ENCODE assay signal across 8 mouse cellular contexts in genomic region chrX:38455890-38456634, GRCm38 (mm10). TPM values are rescaled to one million over a fixed set of nuclear protein-coding genes. Genes with fewer than 3 reads are reported as not detected.
A peak's percentile ranks its signal among the peaks of the same experiment; 100 is the strongest.
DNase-seq lines count a peak whose midpoint lies in the region; ATAC-seq lines count a peak whose summit lies in the region.

TSS of gene Lamp2 (minus strand) at chrX:38456454.

- peak; percentile 99 for ATAC-seq in hindbrain, embryonic 16.5 days

- H3K27ac ChIP-seq in hindbrain, embryonic 16.5 days (ENCODE audit: low read depth, low read length) = peak within 1 kb of the TSS; percentile 65
- H3K27ac ChIP-seq in macrophage = peak within 1 kb of the TSS; percentile 73

- peak within 1 kb of the TSS; percentile 70 for H3K9ac ChIP-seq in hindbrain, embryonic 16.5 days (ENCODE audit: low read depth, low read length)

- DNase-seq in WW6 (ENCODE audit: low read depth, low spot score) = peak; percentile 42
- DNase-seq in cerebellum, postnatal 4 days (ENCODE audit: low spot score in 2 of 2) = peak; percentile 24 to 53
- peak; percentile 85 for DNase-seq in gastrocnemius, adult 18-20 months (ENCODE audit: low spot score)
- DNase-seq in left cerebral cortex, adult 18-20 months (ENCODE audit: low spot score in 2 of 2) = peak; percentile 59 to 65
- peak; percentile 83 for DNase-seq in right cerebral cortex, adult 18-20 months
- peak; percentile 10 for DNase-seq in urinary bladder, postnatal 10 days (ENCODE audit: low spot score)

- WGBS in hindbrain, embryonic 16.5 days = 11% methylated on average over 47 of the region's 47 CpGs
- 17% methylated on average over 25 of the region's 47 CpGs for WGBS in macrophage (ENCODE audit: missing documents)

- H3K27me3 ChIP-seq in hindbrain, embryonic 16.5 days (replicated peaks; ENCODE audit: control insufficient read depth, insufficient read depth, low read length) = no peaks in the 10 kb centered on the region

- H3K4me3 ChIP-seq in hindbrain, embryonic 16.5 days (ENCODE audit: low read length) = peak within 1 kb of the TSS; percentile 63
- H3K4me3 ChIP-seq in macrophage (ENCODE audit: inconsistent target) = peak within 1 kb of the TSS; percentile 65

- H3K9me3 ChIP-seq in hindbrain, embryonic 16.5 days (ENCODE audit: control insufficient read depth, low read length) = no peaks in the 10 kb centered on the region

- no peaks in the 10 kb centered on the region for H3K36me3 ChIP-seq in hindbrain, embryonic 16.5 days (ENCODE audit: control insufficient read depth, insufficient read depth, low read length)
- H3K36me3 ChIP-seq in macrophage (ENCODE audit: inconsistent target) = no peaks in the 10 kb centered on the region

- peak within 1 kb of the TSS; percentile 49 for H3K4me2 ChIP-seq in hindbrain, embryonic 16.5 days (ENCODE audit: low read length)

- H3K4me1 ChIP-seq in hindbrain, embryonic 16.5 days (ENCODE audit: control insufficient read depth, insufficient read depth, low read depth, low read length) = peaks cover 3% of the 10 kb centered on the region; the same call in 1 of the 2 replicates

- peaks cover 52% of the 10 kb centered on the region for H3K79me2 ChIP-seq in macrophage (ENCODE audit: inconsistent target)

RNA-seq across cellular contexts. Expression of gene Lamp2, which starts in this region (rescaled TPM):
- total RNA-seq in gastrocnemius, adult 18-20 months (2021) = 10 to 100 TPM; 53.7 to 60.4 TPM
- 63.7 and 77.1 TPM in 2 replicates for polyA plus RNA-seq in hindbrain, embryonic 16.5 days (2015; fragmentation: Nextera tagmentation; extraction: Ambion mirVana)
- total RNA-seq in left cerebral cortex, adult 18-20 months (2021) = 10 to 100 TPM; 75.1 to 75.2 TPM
- 100 to 1,000 TPM; 145 to 494 (median 406) TPM for total RNA-seq in macrophage (2018; cell fraction: chromatin; rRNA removed)
- total RNA-seq in macrophage (2018; cell fraction: cytosol; rRNA removed) = 100 to 1,000 TPM; 415 to 681 (median 537) TPM
- 100 to 1,000 TPM; 526 to 981 (median 729) TPM for total RNA-seq in macrophage (2018; cell fraction: nucleus; rRNA removed)
- 507 to 849 TPM (median 811 TPM) in 3 replicates for polyA plus RNA-seq in macrophage (2018)

Comparison
In these comparisons a context has a peak if more than half of its experiments do, and no peak if none do; other contexts are left out.
1. Peak in every context shown above with its lines: DNase-seq, ATAC-seq, H3K4me3 ChIP-seq and H3K27ac ChIP-seq.
2. DNase-seq: peak in every context shown above with its lines; median percentile 85 in gastrocnemius, adult 18-20 months; 83 in right cerebral cortex, adult 18-20 months; 62 in left cerebral cortex, adult 18-20 months; 42 in WW6; 38 in cerebellum, postnatal 4 days; 10 in urinary bladder, postnatal 10 days.